Mouse (Mus musculus) ES-E14 (cell line): ENCODE measurements at regions not wholly inside any gene's neighbourhood (a gene's known extent, or its start where the extent isn't known, plus 50 kb on each side); places are given as distances from the start of the nearest gene placed in this dataset.

Source experiments
- DNase-seq: peaks from one replicate; pipeline ENCODE4 v3.0.0-alpha.2; 2013; ENCODE audit warnings: low read depth, low spot score
- H3K27ac ChIP-seq: 2 replicates; pipeline ENCODE4 v1.5.1; 2012; ENCODE audit warnings: low read depth, mild to moderate bottlenecking, low read length, moderate library complexity, mixed read lengths; ENCODE audit not compliant: poor library complexity, insufficient read depth, severe bottlenecking
- H3K36me3 ChIP-seq: 2 replicates; pipeline ENCODE4 v1.6.1; 2012; ENCODE audit warnings: mild to moderate bottlenecking, low read length, moderate library complexity, mixed read lengths; ENCODE audit not compliant: control insufficient read depth, poor library complexity, insufficient read depth, severe bottlenecking
- H3K4me1 ChIP-seq, 2 experiments: fragments of 150-350 bp in 1 of 2; sonication (generic) in 1 of 2; 2 replicates each; pipeline ENCODE4 v1.6.1; 2012; ENCODE audit warnings: low read length in 2 of 2, mild to moderate bottlenecking in 1 of 2, mixed read lengths in 1 of 2; ENCODE audit not compliant: control insufficient read depth in 2 of 2, insufficient read depth in 2 of 2, poor library complexity in 1 of 2
- H3K4me3 ChIP-seq, 2 experiments: fragments of 150-350 bp in 1 of 2; sonication (generic) in 1 of 2; 2 replicates each; pipeline ENCODE4 v1.5.1; 2012; ENCODE audit warnings: low read length in 2 of 2, low read depth in 1 of 2, mild to moderate bottlenecking in 1 of 2, mixed read lengths in 1 of 2; ENCODE audit not compliant: insufficient read depth in 1 of 2, poor library complexity in 1 of 2, severe bottlenecking in 1 of 2
- H3K9ac ChIP-seq: 2 replicates; pipeline ENCODE4 v1.6.1; 2012; ENCODE audit warnings: low read depth, mild to moderate bottlenecking, low read length, mixed read lengths; ENCODE audit not compliant: poor library complexity, insufficient read depth, severe bottlenecking
- H3K9me3 ChIP-seq: fragments of 150-350 bp; sonication (generic); 2 replicates; pipeline ENCODE4 v1.6.1; 2012; ENCODE audit warnings: low read depth, mild to moderate bottlenecking, low read length; ENCODE audit not compliant: control insufficient read depth, insufficient read depth
- CHD2 ChIP-seq: IDR thresholded peaks from 2 replicates; pipeline ENCODE4 v1.6.1; 2014; ENCODE audit warnings: mild to moderate bottlenecking, low read depth, low read length, inconsistent platforms
- HCFC1 ChIP-seq: IDR thresholded peaks from 2 replicates; pipeline ENCODE4 v1.6.1; 2012; ENCODE audit warnings: low read length, inconsistent platforms, borderline replicate concordance; ENCODE audit not compliant: insufficient read depth
- ZC3H11A ChIP-seq: IDR thresholded peaks from 2 replicates; pipeline ENCODE4 v1.6.1; 2012; ENCODE audit warnings: low read depth, mild to moderate bottlenecking, inconsistent platforms, low read length, borderline replicate concordance
- ZNF384 ChIP-seq: IDR thresholded peaks from 2 replicates; pipeline ENCODE4 v1.6.1; 2012; ENCODE audit warnings: low read depth, low read length, inconsistent platforms
- in situ Hi-C, 2 experiments: fragments of 600-800 bp; cut with MboI; formaldehyde crosslinking; loops; one replicate each; pipeline ENCODE4 v1.15.1; 2025; ENCODE audit warnings: low sequenced_read_pairs in 2 of 2, inconsistent platforms in 1 of 2; ENCODE audit not compliant: unreplicated experiment in 2 of 2

DNA sequence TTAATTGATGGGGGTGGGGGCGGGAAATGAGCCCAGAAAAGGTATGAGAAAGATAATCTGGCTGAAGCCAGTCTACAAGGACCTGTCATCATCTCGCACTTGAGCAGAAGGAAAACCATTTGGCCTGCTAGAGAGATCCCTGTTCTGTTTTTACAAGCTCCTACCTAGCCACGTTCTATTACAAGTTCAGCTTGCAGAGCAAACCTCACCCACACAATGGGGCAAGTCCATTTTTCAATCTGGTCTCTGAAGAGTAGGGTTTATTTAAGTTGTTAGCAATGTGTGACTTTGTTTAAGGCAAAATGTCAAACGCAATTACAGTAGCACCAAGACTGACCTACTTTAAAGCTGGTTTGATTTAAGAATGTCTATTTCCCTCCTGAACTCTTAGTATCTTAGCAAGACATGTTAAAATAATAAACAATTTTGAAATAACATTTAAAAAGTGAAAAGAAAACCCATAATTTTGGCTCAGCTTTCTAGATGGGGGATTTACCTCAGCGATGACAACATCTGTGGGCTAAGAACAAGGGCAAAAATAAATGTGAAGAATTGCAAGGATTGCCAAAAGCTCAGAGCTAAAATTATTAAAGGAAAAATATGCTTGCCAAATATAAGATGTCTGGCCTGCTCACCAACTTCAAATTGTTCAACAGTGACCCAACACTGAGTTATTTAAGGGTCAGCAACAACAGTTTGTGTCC is 54.9 kb upstream of the Pitrm1 start:
- no peaks in the 10 kb centered on the region for H3K9me3 ChIP-seq
- in situ Hi-C loops = no loop called here
- H3K9ac ChIP-seq = no peak overlapping the region
- H3K27ac ChIP-seq = no peak overlapping the region
- H3K4me3 ChIP-seq = no peak overlapping the region
- no peak for TF ChIP-seq CHD2
- TF ChIP-seq HCFC1 = no peak
- no peak for TF ChIP-seq ZC3H11A
- TF ChIP-seq ZNF384 = no peak
- H3K4me1 ChIP-seq = no peaks in the 10 kb centered on the region
- H3K36me3 ChIP-seq = no peaks in the 10 kb centered on the region
- DNase-seq = no peak
